Mouse (Mus musculus) left cerebral cortex, adult 9 months (tissue): ENCODE results near the gene Hnrnph2.

Source experiments
- DNase-seq, 2 experiments: peaks; one replicate each; pipeline ENCODE4 v3.0.0; 2022; ENCODE audit warnings: low spot score in 2 of 2

The Hnrnph2 gene

GRCm38 (mm10) chrX:134614306-134614705, 13.3 kb downstream of the Hnrnph2 start:
- DNase-seq = no peak

GRCm38 (mm10) chrX:134619695-134620094, 18.7 kb downstream of the Hnrnph2 start:
- no peak for DNase-seq

GRCm38 (mm10) chrX:134620254-134620865, 19.4 kb downstream of the Hnrnph2 start:
- DNase-seq = no peak

- no peak for DNase-seq
Observed at GRCm38 (mm10) chrX:134621685-134622084, 20.7 kb downstream of the Hnrnph2 start.

GRCm38 (mm10) chrX:134623350-134623749, 22.4 kb downstream of the Hnrnph2 start:
- DNase-seq = no peak

- no peak for DNase-seq
Observed at GRCm38 (mm10) chrX:134628200-134628599, 27.2 kb downstream of the Hnrnph2 start.

GRCm38 (mm10) chrX:134632710-134633109, 31.7 kb downstream of the Hnrnph2 start:
- no peak for DNase-seq

- no peak for DNase-seq
Observed at GRCm38 (mm10) chrX:134635111-134635510, 34.1 kb downstream of the Hnrnph2 start.

GRCm38 (mm10) chrX:134635860-134636259, 34.9 kb downstream of the Hnrnph2 start:
- no peak for DNase-seq

- no peak for DNase-seq
Observed at GRCm38 (mm10) chrX:134641000-134641760, 40.2 kb downstream of the Hnrnph2 start.

GRCm38 (mm10) chrX:134646338-134646737, 45.4 kb downstream of the Hnrnph2 start:
- no peak for DNase-seq

GRCm38 (mm10) chrX:134647421-134647820, 46.4 kb downstream of the Hnrnph2 start:
- DNase-seq = no peak

GRCm38 (mm10) chrX:134648031-134648692, 47.2 kb downstream of the Hnrnph2 start:
- DNase-seq = peak; percentile 7 to 80

GRCm38 (mm10) chrX:134652061-134652460, 51.1 kb downstream of the Hnrnph2 start:
- DNase-seq = no peak
